Mouse (Mus musculus) urinary bladder, postnatal 10 days (tissue): ENCODE measurements around the gene Chkb.

Experiments
- DNase-seq: peaks from one replicate; pipeline ENCODE4 v3.0.0; 2022; ENCODE audit warnings: low spot score

Gene Chkb

GRCm38 (mm10) chr15:89399716-89400115, 30.0 kb downstream of the Chkb start:
- no peak for DNase-seq

GRCm38 (mm10) chr15:89398146-89398545, 31.6 kb downstream of the Chkb start:
- DNase-seq, result no peak

- no peak for DNase-seq
Observed at GRCm38 (mm10) chr15:89396883-89397282, 32.8 kb downstream of the Chkb start.

- DNase-seq, result no peak
Observed at GRCm38 (mm10) chr15:89390081-89390480, 39.6 kb downstream of the Chkb start.

- DNase-seq, result no peak
Observed at GRCm38 (mm10) chr15:89387127-89387526, 42.6 kb downstream of the Chkb start.

- no peak for DNase-seq
Observed at GRCm38 (mm10) chr15:89384617-89385016, 45.1 kb downstream of the Chkb start, which contains the start of gene Klhdc7b. Klhdc7b (plus strand) TSS chr15:89384917.

GRCm38 (mm10) chr15:89379429-89379828, 50.3 kb downstream of the Chkb start:
- DNase-seq, result no peak

GRCm38 (mm10) chr15:89378831-89379401, 50.8 kb downstream of the Chkb start, which contains the start of gene Odf3b:
Odf3b (minus strand) TSS chr15:89379282.
- no peak for DNase-seq

- no peak for DNase-seq
Observed at GRCm38 (mm10) chr15:89377938-89378828, 51.5 kb downstream of the Chkb start.

- no peak for DNase-seq
Observed at GRCm38 (mm10) chr15:89377362-89377761, 52.3 kb downstream of the Chkb start.

GRCm38 (mm10) chr15:89376957-89377356, 52.8 kb downstream of the Chkb start, which contains the start of gene Tymp:
Tymp (minus strand) TSS chr15:89377039.
- DNase-seq, result no peak
